In the genomic region with DNA sequence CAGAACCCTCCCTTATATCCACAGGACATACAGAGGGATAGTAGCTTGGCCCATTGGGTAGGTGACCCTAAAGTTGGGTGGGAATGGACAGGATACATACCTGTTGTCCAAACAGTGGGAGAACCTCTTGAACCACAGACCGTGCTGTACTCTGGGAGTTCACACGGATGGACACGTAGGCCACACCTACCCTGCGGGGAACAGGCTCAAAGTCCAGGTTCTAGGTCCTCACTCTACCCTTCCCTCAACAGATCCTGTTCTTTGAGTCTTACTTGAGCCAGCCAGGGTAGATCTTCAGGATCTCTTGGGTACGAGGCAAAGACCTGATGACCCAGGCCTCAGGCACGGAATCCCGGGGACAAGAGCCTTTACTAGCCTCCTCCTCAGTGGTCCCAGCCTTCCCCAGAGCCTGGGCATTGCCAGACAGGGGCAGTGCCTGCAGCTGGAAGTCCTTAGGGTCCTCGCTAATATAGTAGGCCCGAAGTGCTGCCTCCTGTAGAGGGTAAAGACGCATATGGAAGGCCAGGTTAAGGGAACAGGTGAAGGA, we compare ENCODE assay signal across 26 mouse cellular contexts. TPM values are rescaled to one million over a fixed set of nuclear protein-coding genes. Genes with fewer than 3 reads are reported as not detected.
A peak's percentile ranks its signal among the peaks of the same experiment; 100 is the strongest.
DNase-seq lines count a peak whose midpoint lies in the region; ATAC-seq and TF ChIP-seq lines count a peak whose summit lies in the region.
"Had no signal": no experiment of that assay in that cellular context is flagged by ENCODE, and none has a peak within 500 bp of the region (broad histone marks: within the 10 kb centered on the region; RNA-seq: fewer than 3 reads in every experiment).

No protein-coding gene starts in this region.

- peak; percentile 52 for ATAC-seq in intestine, embryonic 16.5 days
- ATAC-seq in intestine, embryonic 15.5 days = no peak
- peak; percentile 13; the same call in 1 of the 2 replicates for ATAC-seq in stomach, postnatal 0 days (ENCODE audit: low FRiP score, low TSS enrichment)
- ATAC-seq: forebrain, embryonic 14.5 days; inflammation-experienced regulatory T-cells, adult 6 months; midbrain, embryonic 16.5 days had no signal

- peaks cover 9% of the 10 kb centered on the region for H3K4me1 ChIP-seq in intestine, embryonic 16.5 days (ENCODE audit: control insufficient read depth, insufficient read depth, low read length)
- H3K4me1 ChIP-seq in intestine, embryonic 15.5 days (replicated peaks) = peaks cover 3% of the 10 kb centered on the region; the same call in 1 of the 2 replicates
- H3K4me1 ChIP-seq in stomach, postnatal 0 days (replicated peaks; ENCODE audit: control insufficient read depth, insufficient read depth) = no peaks in the 10 kb centered on the region; the same call in 1 of the 2 replicates
- peaks cover 16% of the 10 kb centered on the region for H3K4me1 ChIP-seq in hindbrain, embryonic 10.5 days (replicated peaks)

- no peak overlapping the region for H3K27ac ChIP-seq in intestine, embryonic 16.5 days (ENCODE audit: low read length)
- no peak overlapping the region for H3K27ac ChIP-seq in intestine, embryonic 15.5 days
- H3K27ac ChIP-seq in stomach, postnatal 0 days (replicated peaks) = no peak overlapping the region
- no peak overlapping the region for H3K27ac ChIP-seq in hindbrain, embryonic 10.5 days
- H3K27ac ChIP-seq: embryonic facial prominence, embryonic 10.5 days; embryonic facial prominence, embryonic 15.5 days; hindbrain, embryonic 15.5 days; limb, embryonic 12.5 days; liver, embryonic 13.5 days had no signal

- H3K36me3 ChIP-seq in intestine, embryonic 16.5 days (ENCODE audit: control insufficient read depth, insufficient read depth, low read length) = peaks cover 19% of the 10 kb centered on the region
- peaks cover 23% of the 10 kb centered on the region for H3K36me3 ChIP-seq in intestine, embryonic 15.5 days
- H3K36me3 ChIP-seq in stomach, postnatal 0 days (ENCODE audit: control insufficient read depth, insufficient read depth, low read length) = peaks cover 17% of the 10 kb centered on the region; the same call in 1 of the 2 replicates
- H3K36me3 ChIP-seq in hindbrain, embryonic 10.5 days = peaks cover 80% of the 10 kb centered on the region

- no peak for TF ChIP-seq EP300 in stomach, postnatal 0 days (optimal IDR thresholded peaks at IDR 0.05)

- peak; percentile 79 for DNase-seq in kidney, adult 9 months
- DNase-seq in kidney, postnatal 14 days = no peak
- peak; percentile 1 for DNase-seq in right cerebral cortex, postnatal 25 days
- DNase-seq in right cerebral cortex, adult 18-20 months = no peak
- DNase-seq in stomach, postnatal 0 days (ENCODE audit: low spot score) = no peak
- DNase-seq in hindbrain, embryonic 10.5 days (ENCODE audit: low spot score) = no peak
- DNase-seq: adrenal gland, adult 2 months; adrenal gland, postnatal 36 days; B cell, adult 2 months; cerebellum, postnatal 25 days; gastrocnemius, postnatal 14 days; liver, embryonic 13.5 days; lung, adult 2 months; lung, postnatal 10 days; right cerebral cortex, postnatal 4 days; thymus, postnatal 14 days had no signal

- H3K9me3 ChIP-seq in intestine, embryonic 16.5 days (ENCODE audit: control insufficient read depth, low read length) = no peaks in the 10 kb centered on the region
- no peaks in the 10 kb centered on the region for H3K9me3 ChIP-seq in intestine, embryonic 15.5 days
- no peaks in the 10 kb centered on the region for H3K9me3 ChIP-seq in stomach, postnatal 0 days (ENCODE audit: control insufficient read depth, low read length)
- H3K9me3 ChIP-seq in hindbrain, embryonic 10.5 days = no peaks in the 10 kb centered on the region
- H3K9me3 ChIP-seq: embryonic facial prominence, embryonic 10.5 days; embryonic facial prominence, embryonic 15.5 days; heart, embryonic 12.5 days; hindbrain, embryonic 15.5 days; limb, embryonic 12.5 days; liver, embryonic 13.5 days had no signal

- H3K4me2 ChIP-seq in intestine, embryonic 16.5 days (ENCODE audit: low read depth, low read length) = no peak overlapping the region
- no peak overlapping the region for H3K4me2 ChIP-seq in intestine, embryonic 15.5 days (replicated peaks)
- no peak overlapping the region for H3K4me2 ChIP-seq in stomach, postnatal 0 days (replicated peaks; ENCODE audit: low read depth)
- H3K4me2 ChIP-seq: embryonic facial prominence, embryonic 15.5 days; heart, embryonic 12.5 days; hindbrain, embryonic 15.5 days; limb, embryonic 12.5 days; liver, embryonic 13.5 days had no signal

- no peak overlapping the region for H3K9ac ChIP-seq in intestine, embryonic 16.5 days (ENCODE audit: low read depth, low read length)
- no peak overlapping the region for H3K9ac ChIP-seq in intestine, embryonic 15.5 days
- no peak overlapping the region for H3K9ac ChIP-seq in stomach, postnatal 0 days (ENCODE audit: low read length)
- H3K9ac ChIP-seq: embryonic facial prominence, embryonic 15.5 days; heart, embryonic 12.5 days; hindbrain, embryonic 15.5 days; limb, embryonic 12.5 days; liver, embryonic 13.5 days had no signal

- TF ChIP-seq CTCF in stomach, postnatal 0 days (IDR thresholded peaks at IDR 0.05; ENCODE audit: low read depth) = no peak

- 88% methylated on average over 10 of the region's 10 CpGs for WGBS in intestine, embryonic 16.5 days
- WGBS in intestine, embryonic 15.5 days = 90% methylated on average over 10 of the region's 10 CpGs
- 89% methylated on average over 10 of the region's 10 CpGs for WGBS in stomach, postnatal 0 days
- 95% methylated on average over 10 of the region's 10 CpGs for WGBS in hindbrain, embryonic 10.5 days

- no peak overlapping the region for H3K4me3 ChIP-seq in intestine, embryonic 16.5 days (ENCODE audit: low read length)
- no peak overlapping the region for H3K4me3 ChIP-seq in intestine, embryonic 15.5 days (replicated peaks)
- no peak overlapping the region for H3K4me3 ChIP-seq in stomach, postnatal 0 days (ENCODE audit: low read depth, low read length)
- H3K4me3 ChIP-seq in hindbrain, embryonic 10.5 days = no peak overlapping the region
- H3K4me3 ChIP-seq: embryonic facial prominence, embryonic 10.5 days; embryonic facial prominence, embryonic 15.5 days; heart, embryonic 12.5 days; hindbrain, embryonic 15.5 days; limb, embryonic 12.5 days; liver, embryonic 13.5 days had no signal

- no peaks in the 10 kb centered on the region for H3K27me3 ChIP-seq in intestine, embryonic 16.5 days (replicated peaks; ENCODE audit: control insufficient read depth, insufficient read depth, low read length)
- no peaks in the 10 kb centered on the region for H3K27me3 ChIP-seq in intestine, embryonic 15.5 days (replicated peaks)
- H3K27me3 ChIP-seq in stomach, postnatal 0 days (ENCODE audit: control insufficient read depth, insufficient read depth, low read length) = no peaks in the 10 kb centered on the region
- no peaks in the 10 kb centered on the region for H3K27me3 ChIP-seq in hindbrain, embryonic 10.5 days (ENCODE audit: insufficient read depth, poor library complexity, severe bottlenecking)
- H3K27me3 ChIP-seq: embryonic facial prominence, embryonic 15.5 days; heart, embryonic 12.5 days; hindbrain, embryonic 15.5 days; limb, embryonic 12.5 days; liver, embryonic 13.5 days had no signal

RNA-seq across cellular contexts. Expression of a gene that starts 5.6 kb away (rescaled TPM):
- 11.3 and 11.9 TPM in 2 replicates for polyA plus RNA-seq in intestine, embryonic 16.5 days (2015; fragmentation: Nextera tagmentation; extraction: Ambion mirVana)
- 12.0 and 12.8 TPM in 2 replicates for polyA plus RNA-seq in intestine, embryonic 15.5 days (2015; fragmentation: Nextera tagmentation; extraction: Ambion mirVana)
- polyA plus RNA-seq in stomach, postnatal 0 days (2015; fragmentation: Nextera tagmentation; extraction: Ambion mirVana) = 5.3 and 5.9 TPM in 2 replicates
- polyA plus RNA-seq in hindbrain, embryonic 10.5 days (2016; fragmentation: Nextera tagmentation; extraction: Ambion mirVana) = 12.0 and 12.8 TPM in 2 replicates

RNA-seq across cellular contexts. Expression of a gene that starts 15.0 kb away (rescaled TPM):
- 11.3 and 14.0 TPM in 2 replicates for polyA plus RNA-seq in intestine, embryonic 16.5 days (2015; fragmentation: Nextera tagmentation; extraction: Ambion mirVana)
- 11.1 and 11.2 TPM in 2 replicates for polyA plus RNA-seq in intestine, embryonic 15.5 days (2015; fragmentation: Nextera tagmentation; extraction: Ambion mirVana)
- 4.6 and 4.9 TPM in 2 replicates for polyA plus RNA-seq in stomach, postnatal 0 days (2015; fragmentation: Nextera tagmentation; extraction: Ambion mirVana)
- polyA plus RNA-seq in hindbrain, embryonic 10.5 days (2016; fragmentation: Nextera tagmentation; extraction: Ambion mirVana) = 11.1 and 15.1 TPM in 2 replicates

RNA-seq across cellular contexts. Expression of a gene that starts 20.9 kb away (rescaled TPM):
- polyA plus RNA-seq in intestine, embryonic 16.5 days (2015; fragmentation: Nextera tagmentation; extraction: Ambion mirVana) = 8.0 and 9.7 TPM in 2 replicates
- 3.6 and 4.9 TPM in 2 replicates for polyA plus RNA-seq in intestine, embryonic 15.5 days (2015; fragmentation: Nextera tagmentation; extraction: Ambion mirVana)
- 0.17 and 0.22 TPM in 2 replicates for polyA plus RNA-seq in stomach, postnatal 0 days (2015; fragmentation: Nextera tagmentation; extraction: Ambion mirVana)
- 0.57 and 0.99 TPM in 2 replicates for polyA plus RNA-seq in hindbrain, embryonic 10.5 days (2016; fragmentation: Nextera tagmentation; extraction: Ambion mirVana)

RNA-seq across cellular contexts. Expression of a gene that starts 24.9 kb away (rescaled TPM):
- polyA plus RNA-seq in intestine, embryonic 16.5 days (2015; fragmentation: Nextera tagmentation; extraction: Ambion mirVana) = 31.7 and 31.9 TPM in 2 replicates
- 23.4 and 27.1 TPM in 2 replicates for polyA plus RNA-seq in intestine, embryonic 15.5 days (2015; fragmentation: Nextera tagmentation; extraction: Ambion mirVana)
- polyA plus RNA-seq in stomach, postnatal 0 days (2015; fragmentation: Nextera tagmentation; extraction: Ambion mirVana) = 15.6 and 17.0 TPM in 2 replicates
- 17.3 and 19.2 TPM in 2 replicates for polyA plus RNA-seq in hindbrain, embryonic 10.5 days (2016; fragmentation: Nextera tagmentation; extraction: Ambion mirVana)

RNA-seq across cellular contexts. Expression of a gene that starts 25.0 kb away (rescaled TPM):
- 75.7 and 85.1 TPM in 2 replicates for polyA plus RNA-seq in intestine, embryonic 16.5 days (2015; fragmentation: Nextera tagmentation; extraction: Ambion mirVana)
- polyA plus RNA-seq in intestine, embryonic 15.5 days (2015; fragmentation: Nextera tagmentation; extraction: Ambion mirVana) = 63.4 and 70.1 TPM in 2 replicates
- polyA plus RNA-seq in stomach, postnatal 0 days (2015; fragmentation: Nextera tagmentation; extraction: Ambion mirVana) = 36.1 and 38.3 TPM in 2 replicates
- polyA plus RNA-seq in hindbrain, embryonic 10.5 days (2016; fragmentation: Nextera tagmentation; extraction: Ambion mirVana) = 58.0 and 60.9 TPM in 2 replicates

Comparison
In these comparisons a context has a peak if more than half of its experiments do, and no peak if none do; other contexts are left out.
1. DNase-seq: peak in kidney, adult 9 months (single experiment) and right cerebral cortex, postnatal 25 days (single experiment); none in kidney, postnatal 14 days (single experiment), right cerebral cortex, adult 18-20 months (single experiment), stomach, postnatal 0 days (single experiment) and hindbrain, embryonic 10.5 days (single experiment).